Mouse (Mus musculus): ENCODE measurements around the gene Hist1h2bj. TPM values are rescaled to one million over a fixed set of nuclear protein-coding genes. Genes with fewer than 3 reads are reported as not detected.

Hist1h2bj gene
- polyA plus RNA-seq, 1 experiment from 2014 or later, result 1.4 TPM

DNA sequence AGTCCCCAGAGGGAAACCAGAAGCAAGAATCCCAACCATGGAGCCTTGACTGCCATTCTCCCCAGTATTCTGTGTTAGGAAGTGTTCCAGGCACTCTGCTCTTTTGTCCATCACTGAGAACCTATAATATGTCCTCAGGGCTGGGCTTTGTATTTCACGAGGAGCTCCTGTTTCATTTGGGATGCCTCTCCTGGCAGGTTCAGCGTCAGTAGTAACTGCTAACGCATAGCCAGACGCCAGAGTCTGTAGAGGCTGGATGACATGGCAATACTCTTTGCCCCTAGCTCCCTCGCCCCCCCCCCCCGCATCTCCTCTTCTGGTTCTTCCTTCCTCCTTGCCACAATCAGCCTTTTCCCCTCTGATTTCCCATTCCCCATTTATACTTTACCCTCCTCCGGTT lies 33.4 kb upstream of the Hist1h2bj start, which contains the start of gene Prss16:
Gene Prss16, minus strand, starts transcription at position 101 of the 400 bp plus-strand sequence.
- Histone ChIP-seq H3K27ac (ENCODE audit: low read depth, low read length) (no peak within 1 kb of the TSS), H3K36me3 (ENCODE audit: control insufficient read depth, insufficient read depth, low read length) (no peaks in the 10 kb centered on the region), H3K9ac (replicated peaks; ENCODE audit: low read depth, low read length) (no peak within 1 kb of the TSS), H3K4me3 (ENCODE audit: low read depth, low read length) (no peak within 1 kb of the TSS), H3K4me2 (ENCODE audit: low read depth, low read length) (no peak within 1 kb of the TSS), H3K4me1 (ENCODE audit: control insufficient read depth, insufficient read depth, low read length) (peaks cover 15% of the 10 kb centered on the region), H3K9me3 (ENCODE audit: control insufficient read depth, low read length) (no peaks in the 10 kb centered on the region), H3K27me3 (ENCODE audit: control insufficient read depth, insufficient read depth, low read length) (peaks cover 81% of the 10 kb centered on the region)
- 38% methylated on average over 6 of the region's 7 CpGs for WGBS
- no peak for ATAC-seq (ENCODE audit: low read depth)

DNA sequence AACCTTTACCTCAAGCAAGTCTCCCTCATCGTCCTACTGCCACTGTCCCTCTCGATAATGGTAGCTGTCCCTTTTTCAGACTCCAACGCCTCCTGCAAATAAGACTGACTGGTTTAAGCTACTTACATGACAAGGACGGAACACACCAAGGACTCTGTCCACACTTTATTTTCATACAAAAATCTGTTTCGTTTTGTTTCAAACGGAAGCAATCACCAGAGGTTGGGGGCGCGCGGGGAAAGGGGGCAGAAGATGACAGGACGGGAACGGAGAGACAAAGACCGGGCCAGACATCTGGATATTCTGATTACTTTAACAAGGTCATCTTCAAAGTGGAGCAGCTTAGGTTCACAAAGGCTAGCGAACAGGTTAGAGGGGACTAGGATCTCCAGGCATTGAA lies 29.3 kb upstream of the Hist1h2bj start:
- Histone ChIP-seq H3K27ac (ENCODE audit: low read depth, low read length) (no peak overlapping the region), H3K36me3 (ENCODE audit: control insufficient read depth, insufficient read depth, low read length) (no peaks in the 10 kb centered on the region), H3K9me3 (ENCODE audit: control insufficient read depth, low read length) (no peaks in the 10 kb centered on the region), H3K4me1 (ENCODE audit: control insufficient read depth, insufficient read depth, low read length) (no peaks in the 10 kb centered on the region), H3K27me3 (ENCODE audit: control insufficient read depth, insufficient read depth, low read length) (peaks cover 73% of the 10 kb centered on the region), H3K4me3 (ENCODE audit: low read depth, low read length) (no peak overlapping the region), H3K9ac (replicated peaks; ENCODE audit: low read depth, low read length) (no peak overlapping the region), H3K4me2 (ENCODE audit: low read depth, low read length) (no peak overlapping the region)
- no peak for ATAC-seq (ENCODE audit: low read depth)
- WGBS, result 17% methylated on average over 13 of the region's 13 CpGs

DNA sequence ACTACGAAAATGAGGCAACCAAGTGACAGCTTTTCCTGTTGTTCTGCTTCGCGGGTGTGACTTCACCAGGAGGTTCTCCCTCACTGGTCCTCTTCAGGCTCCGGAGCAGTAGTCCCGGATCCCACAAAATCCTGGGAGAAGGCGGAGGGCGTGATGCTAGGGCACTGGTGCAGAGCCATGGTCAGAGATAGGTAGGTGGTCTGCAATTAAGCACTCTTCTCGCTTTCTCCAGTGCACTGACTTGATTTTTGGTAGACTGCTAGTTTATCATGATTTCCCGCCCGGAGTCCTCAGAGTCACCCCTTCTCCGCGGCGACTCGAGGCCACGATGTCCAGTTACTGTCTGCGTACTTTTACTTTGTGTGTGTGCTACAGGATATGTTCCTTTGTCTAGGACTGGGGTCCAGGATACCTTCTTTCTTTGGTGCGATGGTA lies 28.6 kb upstream of the Hist1h2bj start:
- no peak for ATAC-seq (ENCODE audit: low read depth)
- no peak overlapping the region for H3K27ac ChIP-seq (ENCODE audit: low read depth, low read length)
- no peaks in the 10 kb centered on the region for H3K4me1 ChIP-seq (ENCODE audit: control insufficient read depth, insufficient read depth, low read length)
- no peaks in the 10 kb centered on the region for H3K36me3 ChIP-seq (ENCODE audit: control insufficient read depth, insufficient read depth, low read length)
- WGBS, result 12% methylated on average over 17 of the region's 17 CpGs
- H3K27me3 ChIP-seq (ENCODE audit: control insufficient read depth, insufficient read depth, low read length), result peaks cover 73% of the 10 kb centered on the region
- H3K4me2 ChIP-seq (ENCODE audit: low read depth, low read length), result no peak overlapping the region
- no peaks in the 10 kb centered on the region for H3K9me3 ChIP-seq (ENCODE audit: control insufficient read depth, low read length)
- H3K9ac ChIP-seq (replicated peaks; ENCODE audit: low read depth, low read length), result no peak overlapping the region
- H3K4me3 ChIP-seq (ENCODE audit: low read depth, low read length), result no peak overlapping the region

GRCm38 (mm10) chr13:22015479-22016450 lies 27.2 kb upstream of the Hist1h2bj start:
- no peak overlapping the region for H3K4me3 ChIP-seq (ENCODE audit: low read depth, low read length)
- WGBS, result 17% methylated on average over 27 of the region's 27 CpGs
- H3K4me2 ChIP-seq (ENCODE audit: low read depth, low read length), result no peak overlapping the region
- H3K9ac ChIP-seq (replicated peaks; ENCODE audit: low read depth, low read length), result no peak overlapping the region
- peak; percentile 66; the same call in 1 of the 2 replicates for ATAC-seq (ENCODE audit: low read depth)
- peaks cover 72% of the 10 kb centered on the region for H3K27me3 ChIP-seq (ENCODE audit: control insufficient read depth, insufficient read depth, low read length)
- no peak overlapping the region for H3K27ac ChIP-seq (ENCODE audit: low read depth, low read length)
- no peaks in the 10 kb centered on the region for H3K36me3 ChIP-seq (ENCODE audit: control insufficient read depth, insufficient read depth, low read length)
- H3K4me1 ChIP-seq (ENCODE audit: control insufficient read depth, insufficient read depth, low read length), result no peaks in the 10 kb centered on the region
- H3K9me3 ChIP-seq (ENCODE audit: control insufficient read depth, low read length), result no peaks in the 10 kb centered on the region

DNA sequence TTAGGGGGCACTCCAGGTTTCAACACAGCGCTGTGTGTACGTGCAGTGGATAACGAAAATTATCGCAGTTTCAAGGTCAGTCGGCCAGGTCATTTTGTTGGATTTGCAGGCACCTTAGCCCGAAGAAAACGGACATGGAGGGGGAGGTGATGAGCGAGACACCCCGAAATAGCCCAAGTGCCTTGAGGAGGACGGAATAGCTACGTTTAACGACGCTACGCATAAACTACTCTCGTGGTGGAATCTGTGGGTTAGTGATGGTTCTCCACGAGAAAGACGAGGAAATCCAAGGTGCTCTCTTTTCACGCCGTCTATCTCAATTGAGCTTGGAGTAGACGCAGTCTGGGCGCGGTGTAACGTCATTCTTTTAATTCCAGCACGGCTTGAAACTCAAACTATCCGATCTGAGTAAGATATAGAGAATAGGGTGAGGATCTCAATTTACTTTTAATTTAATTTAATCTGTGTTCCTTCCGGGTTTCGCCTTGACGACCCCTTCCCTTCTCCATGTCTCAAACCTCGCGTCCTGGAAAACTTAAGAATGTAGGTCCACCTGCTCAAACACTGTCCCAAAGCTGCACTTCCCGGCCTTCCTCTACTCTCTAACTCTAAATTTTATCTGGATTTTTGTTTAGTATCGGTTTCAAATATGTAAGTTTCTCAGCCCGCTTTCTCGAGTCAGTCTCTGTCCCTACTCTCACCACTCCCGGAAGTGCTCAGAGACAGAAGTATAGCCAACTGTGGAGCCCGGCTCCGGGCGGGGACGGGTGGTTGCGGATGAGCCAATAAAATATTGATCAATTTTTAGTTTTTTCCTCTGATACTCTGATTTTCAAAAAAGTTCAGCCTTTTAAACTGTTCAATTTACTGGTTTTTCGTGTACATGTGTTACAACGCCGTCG lies 22.8 kb upstream of the Hist1h2bj start:
- Histone ChIP-seq H3K27me3 (ENCODE audit: control insufficient read depth, insufficient read depth, low read length) (peaks cover 51% of the 10 kb centered on the region), H3K36me3 (ENCODE audit: control insufficient read depth, insufficient read depth, low read length) (no peaks in the 10 kb centered on the region), H3K27ac (ENCODE audit: low read depth, low read length) (no peak overlapping the region), H3K4me2 (ENCODE audit: low read depth, low read length) (peak overlapping the region; percentile 47), H3K9me3 (ENCODE audit: control insufficient read depth, low read length) (no peaks in the 10 kb centered on the region), H3K4me1 (ENCODE audit: control insufficient read depth, insufficient read depth, low read length) (no peaks in the 10 kb centered on the region), H3K4me3 (ENCODE audit: low read depth, low read length) (peak overlapping the region; percentile 30), H3K9ac (replicated peaks; ENCODE audit: low read depth, low read length) (no peak overlapping the region)
- ATAC-seq (ENCODE audit: low read depth), result no peak
- WGBS, result 1% methylated on average over 44 of the region's 44 CpGs

GRCm38 (mm10) chr13:22020901-22021339 lies 22.1 kb upstream of the Hist1h2bj start:
- ATAC-seq (ENCODE audit: low read depth), result peak; percentile 53; the same call in 1 of the 2 replicates
- no peaks in the 10 kb centered on the region for H3K36me3 ChIP-seq (ENCODE audit: control insufficient read depth, insufficient read depth, low read length)
- H3K4me2 ChIP-seq (ENCODE audit: low read depth, low read length), result peak overlapping the region; percentile 47
- H3K9ac ChIP-seq (replicated peaks; ENCODE audit: low read depth, low read length), result no peak overlapping the region
- no peaks in the 10 kb centered on the region for H3K9me3 ChIP-seq (ENCODE audit: control insufficient read depth, low read length)
- H3K27ac ChIP-seq (ENCODE audit: low read depth, low read length), result no peak overlapping the region
- H3K4me3 ChIP-seq (ENCODE audit: low read depth, low read length), result peak overlapping the region; percentile 30
- WGBS, result under 1% methylated on average over 8 of the region's 8 CpGs
- peaks cover 47% of the 10 kb centered on the region for H3K27me3 ChIP-seq (ENCODE audit: control insufficient read depth, insufficient read depth, low read length)
- H3K4me1 ChIP-seq (ENCODE audit: control insufficient read depth, insufficient read depth, low read length), result no peaks in the 10 kb centered on the region

DNA sequence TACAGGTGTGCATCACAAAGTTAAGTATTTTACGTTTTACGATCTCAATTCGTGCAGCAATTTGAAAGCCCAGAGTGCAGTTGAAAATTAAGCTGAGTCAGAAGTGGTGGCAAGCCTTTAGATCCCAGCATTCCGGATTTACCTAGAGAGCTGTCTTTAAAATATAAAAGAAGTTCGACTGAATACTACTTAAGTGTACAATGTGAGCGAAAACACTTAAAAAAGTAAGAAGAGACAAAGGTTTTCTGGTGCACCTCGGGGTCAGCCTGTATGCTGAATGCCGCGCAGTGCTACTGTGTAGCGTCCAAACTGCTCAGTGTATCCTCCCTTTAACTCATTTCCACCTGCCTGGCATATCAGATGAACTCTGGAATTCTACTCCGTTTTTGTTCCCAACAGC lies 21.4 kb upstream of the Hist1h2bj start:
- H3K36me3 ChIP-seq (ENCODE audit: control insufficient read depth, insufficient read depth, low read length), result no peaks in the 10 kb centered on the region
- peaks cover 41% of the 10 kb centered on the region for H3K27me3 ChIP-seq (ENCODE audit: control insufficient read depth, insufficient read depth, low read length)
- no peak for ATAC-seq (ENCODE audit: low read depth)
- peak overlapping the region; percentile 30 for H3K4me3 ChIP-seq (ENCODE audit: low read depth, low read length)
- H3K4me1 ChIP-seq (ENCODE audit: control insufficient read depth, insufficient read depth, low read length), result no peaks in the 10 kb centered on the region
- peak overlapping the region; percentile 47 for H3K4me2 ChIP-seq (ENCODE audit: low read depth, low read length)
- H3K9ac ChIP-seq (replicated peaks; ENCODE audit: low read depth, low read length), result no peak overlapping the region
- no peaks in the 10 kb centered on the region for H3K9me3 ChIP-seq (ENCODE audit: control insufficient read depth, low read length)
- H3K27ac ChIP-seq (ENCODE audit: low read depth, low read length), result no peak overlapping the region
- under 1% methylated on average over 11 of the region's 11 CpGs for WGBS

GRCm38 (mm10) chr13:22022241-22022640 lies 20.8 kb upstream of the Hist1h2bj start:
- H3K9ac ChIP-seq (replicated peaks; ENCODE audit: low read depth, low read length), result no peak overlapping the region
- peak; percentile 70; the same call in 1 of the 2 replicates for ATAC-seq (ENCODE audit: low read depth)
- 1% methylated on average over 9 of the region's 9 CpGs for WGBS

More at GRCm38 (mm10) chr13:22022241-22022640, 20.8 kb upstream of the Hist1h2bj start:
- no peaks in the 10 kb centered on the region for H3K36me3 ChIP-seq (ENCODE audit: control insufficient read depth, insufficient read depth, low read length)
- H3K4me2 ChIP-seq (ENCODE audit: low read depth, low read length), result peak overlapping the region; percentile 47
- no peaks in the 10 kb centered on the region for H3K9me3 ChIP-seq (ENCODE audit: control insufficient read depth, low read length)
- peak overlapping the region; percentile 30 for H3K4me3 ChIP-seq (ENCODE audit: low read depth, low read length)
- no peaks in the 10 kb centered on the region for H3K4me1 ChIP-seq (ENCODE audit: control insufficient read depth, insufficient read depth, low read length)
- peaks cover 37% of the 10 kb centered on the region; the same call in 1 of the 2 replicates for H3K27me3 ChIP-seq (ENCODE audit: control insufficient read depth, insufficient read depth, low read length)
- H3K27ac ChIP-seq (ENCODE audit: low read depth, low read length), result no peak overlapping the region

All from neural tube, embryonic 14.5 days (tissue).